Mouse (Mus musculus): ENCODE measurements around the gene Cenpu.

- no peak for TF ChIP-seq CTCF (IDR thresholded peaks at IDR 0.05; ENCODE audit: low read depth)
- TF ChIP-seq EP300 (IDR thresholded peaks at IDR 0.05; ENCODE audit: low read depth) = no peak
These were observed 33.7 kb downstream of the Cenpu start for GRCm38 (mm10) chr8:46585576-46585975.
